Mouse (Mus musculus): Measurements from ENCODE around the gene Hand1. TPM values are rescaled to one million over a fixed set of nuclear protein-coding genes. Genes with fewer than 3 reads are reported as not detected.

Hand1 gene
- polyA plus RNA-seq (2014; fragmentation: Illumina TruSeq; extraction: RNeasy Lipid Tissue Mini Kit (QIAGEN cat#74804); ENCODE audit: low read depth, low replicate concordance), result not detected

GRCm38 (mm10) chr11:57832552-57833201 lies at the start of gene Hand1:
Hand1 (minus strand) TSS chr11:57832818.

DNA sequence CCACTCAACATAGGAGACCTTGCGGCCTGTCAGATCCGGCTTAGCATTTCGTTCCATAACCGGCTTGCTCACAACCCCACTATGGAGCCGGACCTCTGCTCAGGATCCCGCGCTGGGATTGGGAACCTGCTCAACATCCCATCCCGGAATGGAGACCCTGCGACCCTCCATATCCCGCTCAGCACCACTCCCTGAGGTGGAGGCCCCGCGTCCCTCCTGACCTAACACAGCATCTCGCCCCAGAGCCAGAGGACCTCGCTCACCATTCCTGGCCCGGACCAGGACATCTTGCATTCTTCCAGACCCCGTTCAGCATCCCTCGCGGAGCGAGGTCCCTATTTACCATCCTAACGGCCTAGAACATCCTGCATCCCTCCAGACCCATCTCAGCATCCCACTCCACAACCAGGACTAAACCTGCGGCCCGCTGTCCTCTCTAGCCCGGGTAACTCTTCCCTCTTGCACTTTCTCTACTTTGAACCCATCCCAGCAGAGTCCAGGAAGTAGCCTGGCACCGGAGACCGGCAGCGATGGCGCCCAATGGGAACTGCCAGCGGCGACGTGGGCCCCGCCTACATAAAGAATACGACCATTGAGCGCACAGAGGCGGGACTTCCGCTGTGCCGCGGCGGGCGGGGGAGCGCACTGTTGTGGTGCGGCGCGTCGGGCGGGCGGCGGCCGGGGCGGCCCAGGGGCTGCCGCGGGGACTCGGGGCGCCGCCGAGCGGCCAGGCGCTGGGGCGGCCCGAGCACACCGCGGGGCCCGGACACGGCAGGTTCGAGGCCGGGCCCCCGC lies 31.4 kb downstream of the Hand1 start, which contains the start of gene Sap30l:
Gene Sap30l (plus strand): TSS at position 667 of the 795 bp plus-strand sequence.

Other genes starting within 250 kb of the Hand1 start
- gene Galnt10, start 187.4 kb downstream of the Hand1 start, polyA plus RNA-seq (2014; fragmentation: Illumina TruSeq; extraction: RNeasy Lipid Tissue Mini Kit (QIAGEN cat#74804); ENCODE audit: low read depth, low replicate concordance), result 2.5 TPM
- 0.69 TPM for gene Sap30l, start 31.2 kb downstream of the Hand1 start, polyA plus RNA-seq (2014; fragmentation: Illumina TruSeq; extraction: RNeasy Lipid Tissue Mini Kit (QIAGEN cat#74804); ENCODE audit: low read depth, low replicate concordance)
- 77.2 TPM for gene Larp1, start 176.2 kb upstream of the Hand1 start, polyA plus RNA-seq (2014; fragmentation: Illumina TruSeq; extraction: RNeasy Lipid Tissue Mini Kit (QIAGEN cat#74804); ENCODE audit: low read depth, low replicate concordance)